Mouse (Mus musculus) forelimb bud, embryonic 11.5 days (tissue): ENCODE measurements around the gene Gpr45.
A peak's percentile ranks its signal among the peaks of the same experiment; 100 is the strongest.
"Not testable (repeated sequence)": the region's sequence is repeated elsewhere in the genome, so short reads cannot be mapped to it uniquely, and the experiment has no call there.

Source experiments
- DNase-seq: peaks from one replicate; pipeline ENCODE4 v3.0.0-alpha.2; 2012; ENCODE audit warnings: low read depth, low spot score

Gpr45 gene

DNA sequence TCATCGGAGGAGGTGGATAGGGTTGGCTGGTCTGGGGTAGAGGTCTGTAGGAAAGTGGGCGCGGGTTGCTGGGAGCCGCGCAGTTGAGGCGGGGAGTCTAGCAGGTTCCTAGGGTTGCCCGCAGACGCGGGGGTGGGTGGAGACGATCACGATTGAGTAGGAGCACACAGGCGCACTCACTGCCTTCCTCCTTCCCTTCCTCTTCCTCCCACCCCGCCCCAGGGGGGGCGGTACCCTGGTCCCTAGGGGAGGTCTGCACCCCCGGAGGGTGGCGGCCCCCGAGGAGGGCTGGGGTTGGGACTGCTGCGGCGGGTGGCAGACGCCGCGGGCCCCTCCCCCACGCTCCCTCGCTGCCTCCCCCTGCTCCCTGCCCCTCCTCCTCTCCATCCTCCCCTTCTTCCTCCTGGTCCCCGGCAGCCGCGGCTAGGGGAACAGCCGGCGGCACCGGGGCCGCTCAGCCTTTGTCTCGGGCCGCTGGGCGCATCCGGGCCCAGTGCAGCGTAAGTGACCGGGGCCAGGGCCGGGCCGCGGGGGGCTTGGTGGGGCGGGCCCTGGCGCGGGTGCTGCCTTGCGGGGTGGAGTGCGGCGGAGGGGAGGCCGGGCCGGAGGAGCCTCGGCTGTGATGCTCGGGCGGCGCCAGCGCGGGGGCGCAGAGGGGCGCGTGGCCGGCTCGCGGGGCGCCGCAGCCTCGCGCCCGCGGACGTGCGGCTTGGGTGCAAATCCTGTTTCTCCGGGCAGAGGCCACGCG, at the start of gene Gpr45:
Gpr45 (plus strand) TSS at position 139 of the 748 bp plus-strand sequence.
- DNase-seq: peak; percentile 41

DNA sequence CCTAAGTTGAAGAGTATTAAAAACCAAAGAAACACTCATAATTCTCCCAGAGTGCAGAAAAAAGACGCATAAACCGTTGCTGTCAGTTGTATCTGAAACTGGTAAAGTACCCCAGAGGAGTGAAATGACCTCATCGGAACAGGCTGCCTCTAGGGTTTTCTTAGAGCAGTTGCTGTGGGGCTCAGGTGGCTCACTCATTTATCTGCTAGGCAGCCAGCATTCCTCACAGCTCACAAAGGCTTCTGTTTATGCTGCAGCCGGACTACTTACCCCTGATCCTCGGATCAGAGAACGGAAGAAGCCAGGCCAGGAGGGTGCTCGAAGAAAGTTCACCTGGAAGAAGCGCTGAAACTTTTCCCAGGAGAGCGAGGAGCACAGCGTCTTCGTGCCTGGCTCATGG, 47.5 kb upstream of the Gpr45 start:
- no peak for DNase-seq

DNA sequence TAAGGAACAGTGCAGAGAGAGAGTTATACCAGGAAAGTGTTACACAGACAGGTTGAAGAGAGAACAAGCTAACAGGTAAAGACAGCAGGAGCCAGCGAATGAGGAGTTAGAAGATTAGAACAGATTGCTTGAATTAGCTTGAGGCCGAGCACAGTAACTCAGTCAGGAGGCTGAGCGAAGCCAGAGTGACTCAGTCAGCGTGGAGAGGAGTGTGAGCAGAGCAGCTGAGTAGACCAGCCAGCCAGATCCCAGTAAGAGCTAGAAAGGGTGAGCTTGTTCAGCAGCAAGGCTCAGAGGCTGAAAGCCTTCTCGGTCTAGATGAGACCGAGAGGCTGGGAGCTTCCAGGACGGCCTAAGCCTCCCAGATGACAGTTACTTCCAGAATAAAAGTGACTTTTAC, 46.0 kb upstream of the Gpr45 start:
- DNase-seq: no peak

DNA sequence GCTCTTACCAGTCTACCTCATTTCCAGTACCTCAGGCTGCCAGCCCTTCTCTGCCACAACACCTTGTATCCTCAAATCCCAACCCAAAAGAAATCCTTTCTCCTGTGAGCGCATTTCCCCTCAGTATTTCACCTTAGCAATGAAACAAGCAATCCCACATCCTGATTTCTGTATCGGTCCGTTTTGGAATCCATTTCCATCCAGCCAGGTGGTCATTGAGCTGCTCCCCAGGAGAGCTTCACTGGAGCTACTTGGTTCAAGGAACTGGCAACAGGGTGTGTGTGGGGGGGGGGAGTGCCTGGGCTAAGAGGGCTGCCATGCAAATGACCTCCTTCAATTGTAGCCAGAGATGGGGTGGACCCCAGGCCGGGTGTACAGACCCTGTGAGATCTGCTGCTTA, 45.5 kb upstream of the Gpr45 start:
- DNase-seq: no peak

DNA sequence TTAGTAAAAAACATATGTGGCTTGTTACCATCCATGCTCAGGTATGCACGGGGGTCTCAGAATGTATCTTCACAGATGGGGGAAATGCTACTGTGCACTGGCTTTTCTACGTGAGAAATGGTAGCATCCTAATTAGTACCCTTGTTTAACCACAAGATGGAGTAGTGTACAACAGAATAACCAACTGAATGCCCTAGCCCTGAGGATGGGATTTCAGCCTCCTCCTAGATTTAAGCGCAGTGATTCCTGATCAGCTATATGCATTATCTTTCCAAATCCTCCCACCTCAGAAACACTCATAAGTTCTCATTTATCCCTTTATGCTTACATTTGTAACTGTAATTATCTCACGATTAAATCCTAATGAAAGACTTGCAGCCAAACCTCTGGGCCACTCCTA, 37.6 kb upstream of the Gpr45 start:
- DNase-seq: peak; percentile 53

DNA sequence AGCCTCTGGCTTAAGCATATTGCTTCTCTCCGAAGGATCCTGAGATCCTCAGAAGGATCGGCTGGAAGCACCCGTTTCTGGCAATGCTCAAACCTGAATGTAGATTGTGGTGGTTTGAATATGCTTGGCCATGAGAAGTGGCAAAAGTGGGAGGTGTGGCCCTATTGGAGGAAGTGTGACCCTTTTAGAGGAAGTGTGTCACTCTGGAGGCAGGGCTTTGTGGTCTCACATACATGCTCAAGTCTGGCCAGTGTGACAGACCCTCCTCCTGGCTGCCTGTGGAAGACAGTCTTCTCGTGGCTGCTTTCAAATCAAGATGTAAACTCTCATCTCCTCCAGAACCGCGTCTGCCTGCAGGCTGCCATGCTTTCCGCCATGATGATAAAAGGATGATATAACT, 36.0 kb upstream of the Gpr45 start:
- DNase-seq: no peak

DNA sequence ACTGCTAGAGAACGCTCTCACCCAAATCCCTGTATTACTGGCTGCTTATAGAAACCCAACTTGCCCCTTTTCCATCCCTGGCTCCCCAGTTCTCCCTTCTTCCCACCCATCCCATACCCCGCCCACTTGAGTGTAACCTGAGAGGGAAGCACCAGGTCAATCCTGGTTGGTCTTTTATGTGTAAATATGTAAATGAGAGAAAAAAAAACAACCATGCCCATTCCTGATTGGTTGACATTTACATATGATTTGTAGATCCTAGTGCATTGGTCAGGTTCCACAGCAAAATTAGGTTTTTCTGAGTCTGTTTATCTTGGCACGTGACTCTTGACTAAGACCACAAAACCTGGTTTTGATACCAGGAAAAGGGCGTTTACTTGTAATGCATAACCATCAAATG, 34.8 kb upstream of the Gpr45 start:
- peak; percentile 75 for DNase-seq

DNA sequence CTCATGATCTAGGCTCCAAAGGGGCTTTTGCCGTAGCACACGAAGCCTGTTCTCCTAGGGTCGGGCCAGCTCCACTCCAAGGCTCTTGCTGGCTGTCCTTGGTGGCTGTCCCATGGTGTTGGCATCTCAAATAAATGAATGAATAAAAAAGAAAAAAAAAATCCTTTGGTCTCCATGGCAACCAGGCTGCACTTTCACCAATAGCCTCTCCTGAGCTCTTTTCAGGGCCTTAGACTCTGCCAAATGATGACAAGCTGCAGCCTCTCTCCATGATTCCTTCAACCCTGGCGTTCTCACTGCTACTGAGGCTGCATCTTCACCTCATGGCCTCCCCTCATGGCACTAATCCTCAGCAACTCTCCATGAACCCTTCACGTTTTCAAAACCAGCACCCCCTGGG, 28.7 kb upstream of the Gpr45 start:
- DNase-seq: no peak

DNA sequence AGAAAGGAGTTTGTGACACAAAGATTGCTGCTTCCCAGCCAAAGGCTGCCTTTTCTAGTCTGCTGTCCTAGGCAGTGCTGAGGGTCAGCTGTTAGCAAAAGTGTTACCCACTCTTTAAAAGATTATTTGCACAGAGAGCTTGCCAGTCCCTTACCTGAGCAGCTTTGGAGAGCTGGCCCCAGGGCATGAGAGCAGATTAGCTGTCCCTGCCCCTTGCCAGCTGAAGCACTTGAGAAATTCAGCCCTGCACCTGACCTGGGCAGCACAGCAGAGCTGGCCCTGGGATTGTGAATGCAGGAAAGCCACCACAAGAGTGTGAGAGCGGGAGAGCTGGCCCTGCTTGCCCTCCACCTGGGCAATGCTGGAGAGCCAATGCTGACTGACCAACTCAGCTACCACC, 19.1 kb upstream of the Gpr45 start:
- no peak for DNase-seq

DNA sequence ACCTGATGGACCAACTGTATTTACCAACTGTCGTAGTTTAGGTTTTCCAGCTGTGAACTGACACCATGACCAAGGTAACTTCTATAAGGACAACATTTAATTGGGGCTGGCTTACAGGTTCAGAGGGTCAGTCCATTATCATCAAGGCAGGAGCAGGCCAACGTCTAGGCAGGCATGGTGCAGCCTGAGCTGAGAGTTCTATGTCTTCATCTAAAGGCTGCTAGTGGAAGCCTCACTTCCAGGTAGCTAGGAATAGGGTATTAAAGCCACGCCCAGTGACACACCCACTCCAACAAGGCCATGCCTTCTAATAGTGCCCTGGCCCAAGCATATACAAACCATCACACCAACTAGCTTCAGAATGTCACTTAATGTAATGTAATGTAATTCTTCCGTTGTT, 4.2 kb upstream of the Gpr45 start:
- DNase-seq: no peak

DNA sequence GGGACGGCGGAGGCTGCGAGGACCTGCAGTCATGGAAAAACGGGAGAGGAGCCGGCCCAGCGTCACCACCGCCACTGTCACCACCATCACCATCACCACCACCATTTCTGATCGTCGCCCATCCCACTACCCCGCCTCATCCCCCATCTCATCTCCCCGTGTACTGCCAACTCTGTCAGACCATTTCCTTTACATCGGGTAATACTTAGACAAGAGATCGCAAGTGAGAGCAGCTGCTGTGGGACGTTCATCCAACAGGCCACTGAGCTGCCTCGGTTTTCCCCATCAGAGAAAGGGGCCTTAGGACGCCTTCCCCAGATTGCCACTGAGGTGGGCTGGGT, 780 bp downstream of the Gpr45 start:
- peak; percentile 17 for DNase-seq

DNA sequence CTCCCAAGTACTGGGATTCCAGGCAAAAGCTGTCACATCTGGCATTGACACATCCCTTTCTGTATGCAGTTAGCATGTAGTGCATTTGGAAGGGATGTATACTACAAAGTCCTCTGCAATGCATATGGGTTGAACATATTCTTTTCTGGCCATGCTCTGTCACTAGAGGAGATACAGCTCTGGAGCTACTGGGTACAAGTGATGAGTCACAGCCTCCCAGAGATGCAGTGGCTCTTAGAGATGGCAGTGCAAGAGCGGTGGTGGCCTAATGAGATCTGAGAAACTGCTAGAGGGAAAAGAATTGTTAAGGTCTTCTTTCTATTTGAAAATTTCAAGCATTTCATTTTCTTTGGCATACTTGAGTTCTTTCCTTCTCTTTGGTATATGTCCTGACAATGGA, 4.2 kb downstream of the Gpr45 start:
- DNase-seq: no peak

DNA sequence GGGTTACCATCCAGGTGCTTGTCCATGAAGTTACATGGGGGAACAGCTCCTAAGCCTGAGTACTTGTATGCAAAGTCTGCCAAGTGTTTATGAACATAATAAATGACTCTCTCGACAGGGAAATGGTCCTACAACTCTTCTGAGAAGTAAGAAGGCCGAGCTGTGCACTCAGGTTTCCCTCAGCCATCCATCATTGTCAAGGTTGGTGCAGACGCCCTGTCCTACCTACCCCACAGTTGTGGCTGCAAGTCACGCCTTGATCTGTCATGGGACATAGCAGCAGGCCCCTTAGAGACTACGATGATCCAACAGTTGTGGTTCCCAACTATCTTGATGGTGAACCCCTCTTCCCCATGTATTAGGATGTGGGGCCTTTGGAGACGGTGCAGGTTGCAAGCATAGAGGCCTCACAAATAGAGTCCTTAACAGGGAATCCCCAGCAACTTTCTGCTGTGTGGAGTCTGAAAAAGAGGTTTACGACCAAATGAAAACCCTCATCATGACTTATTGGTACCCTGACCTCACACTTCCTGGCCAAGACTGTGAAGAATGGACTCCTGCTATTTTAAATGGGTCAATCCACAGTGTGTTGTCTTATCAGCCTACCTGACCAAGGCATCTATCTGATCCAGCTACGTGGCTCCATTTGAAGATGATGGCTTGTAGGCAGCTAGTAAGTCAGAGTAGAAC, 30.6 kb downstream of the Gpr45 start:
- no peak for DNase-seq

DNA sequence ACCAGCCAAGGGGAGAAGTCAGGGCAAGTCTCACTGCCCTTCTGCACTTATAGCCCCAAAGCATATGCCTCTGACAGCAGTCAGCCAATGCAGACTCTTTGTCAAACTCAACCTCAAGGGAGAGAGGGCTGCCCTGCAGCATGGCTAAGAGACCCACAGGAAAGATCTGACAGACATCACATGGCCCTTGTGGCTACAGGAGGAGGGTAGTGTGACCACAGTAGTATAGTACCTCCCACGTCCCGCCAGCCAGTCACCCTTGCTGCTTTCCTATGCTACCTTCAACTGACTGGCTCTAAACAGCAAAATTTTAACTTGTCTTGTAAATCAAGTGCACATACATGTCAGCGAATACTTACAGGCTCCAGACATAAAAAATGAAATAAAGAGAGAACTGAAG, 31.4 kb downstream of the Gpr45 start:
- no peak for DNase-seq

DNA sequence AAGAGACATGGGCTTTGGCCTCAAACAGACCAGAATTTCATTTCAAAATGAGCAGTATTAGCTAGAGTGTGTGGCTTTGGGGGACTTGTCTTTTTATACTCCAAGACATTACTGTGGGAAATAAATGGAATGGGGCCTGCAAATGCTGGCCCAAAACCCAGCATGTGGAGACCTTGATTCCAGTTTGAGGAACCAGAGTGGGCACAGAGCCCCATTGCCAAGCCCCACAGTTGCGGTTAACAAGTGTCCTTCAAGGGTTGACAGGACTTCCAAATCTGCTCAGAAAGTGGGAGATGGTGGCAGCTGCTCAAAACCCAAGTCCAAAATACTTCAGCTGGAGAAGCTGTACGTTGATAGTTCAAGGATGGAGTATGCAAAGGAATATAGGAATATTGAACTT, 36.3 kb downstream of the Gpr45 start:
- no peak for DNase-seq

DNA sequence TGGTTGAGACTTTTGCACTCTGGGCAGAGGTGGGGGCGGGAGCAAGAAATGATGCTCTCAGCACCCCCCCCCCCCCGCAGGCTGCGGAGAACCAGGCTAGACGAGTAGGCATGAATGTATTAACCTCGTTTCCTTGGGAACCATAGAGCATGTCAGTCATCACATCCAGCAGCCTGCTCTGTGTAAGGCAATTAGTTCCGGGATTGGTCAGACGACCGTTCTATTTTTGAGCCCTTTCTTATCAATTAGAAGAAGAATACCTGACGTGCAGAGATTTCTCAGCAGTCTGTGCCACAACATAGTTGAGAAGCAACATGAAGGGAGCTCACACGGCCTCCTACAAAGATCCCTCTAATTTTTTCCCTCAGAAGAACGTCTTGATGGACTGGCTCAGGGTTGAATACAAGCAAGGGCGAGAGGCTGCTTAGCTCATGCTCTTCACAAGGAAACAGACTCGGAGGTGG, 53.4 kb downstream of the Gpr45 start:
- DNase-seq: peak; percentile 42

DNA sequence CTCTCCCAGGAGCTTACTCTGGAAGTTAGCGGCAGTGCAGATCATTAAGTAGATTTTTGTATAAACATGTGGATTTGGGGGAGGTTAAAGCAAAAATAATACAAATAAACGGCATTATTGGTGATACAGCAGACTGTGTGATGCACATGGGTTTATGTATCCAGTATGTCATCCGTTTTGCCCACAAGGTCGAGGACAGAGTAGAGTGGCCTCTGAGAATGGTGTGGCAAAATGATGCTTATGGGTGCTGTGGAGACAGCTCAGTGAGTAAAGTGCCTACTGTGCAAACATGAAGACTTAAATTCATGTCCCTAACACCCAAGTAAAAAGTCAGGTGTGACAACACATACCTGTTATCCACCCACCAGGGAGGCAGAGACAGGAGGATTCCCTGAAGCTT, 53.9 kb downstream of the Gpr45 start:
- no peak for DNase-seq

DNA sequence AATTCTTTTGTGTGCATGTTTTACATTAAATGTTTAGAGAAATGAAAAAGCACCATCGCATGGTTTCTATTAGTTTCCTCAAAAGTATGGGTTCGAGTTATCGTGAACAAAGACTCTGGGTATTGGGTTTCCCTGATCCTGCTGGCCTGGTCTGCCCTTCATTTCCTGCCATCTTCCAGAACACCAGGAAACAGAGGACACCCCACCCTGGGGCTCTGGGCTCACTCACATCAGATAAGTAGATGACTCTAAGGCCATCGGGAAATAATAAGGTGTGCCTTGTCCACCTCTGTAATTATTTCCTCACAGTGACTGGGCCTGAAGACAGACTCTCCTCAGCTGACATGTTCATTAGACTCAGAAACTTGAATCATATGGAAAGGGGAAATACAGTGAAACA, 57.8 kb downstream of the Gpr45 start:
- DNase-seq: no peak

DNA sequence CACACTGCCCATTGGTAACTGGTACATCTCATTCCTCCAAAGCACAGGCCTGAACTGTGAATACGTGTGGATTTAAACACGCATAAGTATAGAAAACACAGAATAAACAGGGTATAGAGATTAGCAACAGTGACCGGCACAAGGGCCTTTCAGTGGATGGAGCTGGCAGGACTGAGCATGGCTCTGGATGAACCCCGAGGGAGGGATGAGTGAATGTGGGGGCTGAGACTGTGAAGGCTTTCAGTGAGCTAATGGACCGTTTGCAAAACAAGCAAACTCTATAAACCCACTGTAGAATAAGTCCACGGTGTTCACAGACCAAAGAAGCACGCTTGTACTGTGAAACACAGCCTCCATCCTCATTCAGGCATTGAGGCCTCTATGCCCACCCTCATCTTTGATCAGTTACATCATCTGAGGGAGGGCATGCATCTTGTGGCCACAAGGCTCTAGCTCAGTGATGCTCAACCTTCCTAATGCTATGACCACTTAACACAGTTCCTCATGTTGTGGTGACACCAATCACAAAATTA, 62.5 kb downstream of the Gpr45 start:
- DNase-seq: not testable (repeated sequence)

DNA sequence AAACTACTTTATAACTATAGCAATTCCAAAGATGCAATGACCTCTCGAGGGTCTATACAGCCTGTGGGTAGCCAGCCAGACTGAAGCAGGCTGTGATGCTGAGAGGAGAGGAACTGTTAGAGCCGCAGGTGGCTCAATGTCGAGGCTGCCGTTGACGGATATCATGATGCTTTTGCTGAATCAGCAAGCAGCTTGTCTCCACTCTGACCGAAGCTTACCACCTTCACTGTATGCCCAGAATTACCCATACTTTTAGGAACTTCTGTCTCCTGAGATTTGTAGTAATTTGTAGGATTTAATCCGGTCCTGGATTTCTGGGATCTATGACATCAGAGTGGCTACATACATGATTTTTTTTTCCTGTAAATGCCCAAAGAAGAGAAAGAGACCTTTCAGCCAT, 83.3 kb downstream of the Gpr45 start:
- no peak for DNase-seq

DNA sequence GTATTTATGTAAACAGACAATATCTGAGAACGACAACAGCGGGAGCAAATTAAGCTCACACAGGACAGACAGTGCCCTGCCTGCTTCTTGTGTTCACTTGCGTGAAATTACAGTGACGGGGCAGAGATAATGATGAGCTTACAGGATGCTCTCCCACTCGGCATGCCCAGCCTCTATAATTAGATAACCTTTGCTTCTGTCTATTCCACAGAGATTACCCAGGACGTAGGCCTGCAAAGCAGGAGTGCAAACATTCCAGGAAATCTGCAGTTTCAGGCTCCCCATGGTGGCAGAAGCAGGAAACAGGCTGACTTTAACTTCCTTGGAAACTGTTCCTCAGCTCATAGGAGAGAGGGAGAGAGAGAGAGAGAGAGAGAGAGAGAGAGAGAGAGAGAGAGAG, 89.6 kb downstream of the Gpr45 start:
- DNase-seq: no peak

DNA sequence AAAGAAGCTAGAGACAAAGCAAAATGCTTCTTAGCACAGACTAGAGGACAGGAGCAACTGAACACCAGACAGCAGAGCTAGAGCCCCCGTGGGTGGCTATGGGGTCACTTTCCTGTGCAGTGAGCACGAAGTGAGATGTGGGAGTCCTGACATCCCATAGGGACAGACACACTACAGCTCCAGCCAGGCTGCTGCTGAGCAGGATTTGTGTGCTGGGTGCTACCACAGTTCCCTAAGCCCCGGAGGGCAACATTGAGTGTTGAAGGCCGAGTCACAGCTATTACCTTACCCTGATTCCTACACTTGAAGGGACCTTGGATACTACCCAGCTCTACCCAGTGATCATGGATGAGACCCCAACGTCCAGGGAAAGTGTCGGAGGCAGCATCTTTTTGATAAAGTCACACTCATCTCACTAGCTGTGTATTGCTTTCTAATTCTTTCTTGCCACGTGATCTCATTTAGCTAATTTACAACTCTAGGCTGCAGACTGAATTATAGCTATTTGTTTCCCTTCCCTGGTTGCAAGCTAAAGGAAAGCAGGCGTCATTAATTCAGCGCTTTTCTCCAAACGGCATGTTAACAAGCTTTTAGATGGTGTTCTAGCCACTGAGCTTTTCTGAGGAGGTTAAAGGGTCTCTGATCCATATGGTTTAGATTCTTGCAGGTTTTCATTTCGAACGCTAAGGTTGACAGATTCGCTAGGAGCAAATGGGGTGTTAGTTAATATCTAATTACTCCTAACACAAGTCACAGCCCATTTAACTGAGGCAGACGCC, 92.7 kb downstream of the Gpr45 start:
- DNase-seq: peak; percentile 36
